Mouse (Mus musculus) left cerebral cortex, postnatal 14 days (tissue): Measurements from ENCODE around the gene Laptm5. TPM values are rescaled to one million over a fixed set of nuclear protein-coding genes. Genes with fewer than 3 reads are reported as not detected.
A peak's percentile ranks its signal among the peaks of the same experiment; 100 is the strongest.

Experiments
- DNase-seq, 2 experiments: peaks; one replicate each; pipeline ENCODE4 v3.0.0; 2021 to 2022; ENCODE audit warnings: low spot score in 2 of 2, mixed read lengths in 1 of 2
- intact Hi-C: fragments of 180-260 bp; cut with DNase I; formaldehyde crosslinking; loops from one replicate; pipeline ENCODE4 v1.15.1; 2025
- long read RNA-seq, 2 experiments: library from polyadenylated mRNA; stranded (forward); transcript quantifications; one replicate each; pipeline ENCODE4 v2.0.0; 2021
- total RNA-seq, 2 experiments: library from RNA; stranded (reverse); gene quantifications; 2 replicates each; pipeline ENCODE4 v1.2.3; 2021

The Laptm5 gene
- 10 to 100 TPM; 35.3 to 38.3 TPM for total RNA-seq
- long read RNA-seq, experiment 1, transcript Laptm5-207 (8 exons, 2,600 nt) = major isoform, 20 of 33 reads
- long read RNA-seq, experiment 1, partial matches to known transcripts = 11 of 33 reads
- long read RNA-seq, experiment 1, other reads (novel, unspliced or antisense) = 2 of 33 reads
- long read RNA-seq, experiment 2, transcript Laptm5-207 (8 exons, 2,600 nt) = major isoform, 15 of 30 reads
- long read RNA-seq, experiment 2, partial matches to known transcripts = 9 of 30 reads
- long read RNA-seq, experiment 2, other reads (novel, unspliced or antisense) = 6 of 30 reads

- DNase-seq = peak in 1 of 2 experiments; percentile 40
- intact Hi-C loops = no loop called here
These were observed at the start of gene Laptm5 for GRCm38 (mm10) chr4:130913077-130913476. Gene Laptm5 (plus strand): TSS chr4:130913125.

DNA sequence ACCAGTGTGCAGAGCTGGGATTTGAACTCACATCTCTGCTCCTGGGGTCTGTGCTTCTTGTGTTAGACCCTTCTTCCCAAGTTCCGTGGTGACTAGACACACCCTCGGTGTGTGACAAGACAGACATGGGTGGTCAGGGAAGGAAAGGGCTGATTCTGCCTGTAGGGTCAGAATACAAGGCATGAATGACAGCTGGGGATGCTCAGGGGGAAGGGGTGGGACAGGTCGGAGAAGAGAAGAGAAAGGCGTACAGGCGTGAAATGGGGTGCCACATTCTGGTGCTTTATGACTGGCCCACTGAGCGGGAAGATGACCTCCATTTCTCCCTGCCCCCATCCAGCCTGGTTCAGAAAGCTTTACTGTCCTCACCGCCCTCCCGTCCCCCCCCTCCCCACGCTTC, 47.5 kb upstream of the Laptm5 start:
- intact Hi-C loops = no loop called here
- no peak for DNase-seq

DNA sequence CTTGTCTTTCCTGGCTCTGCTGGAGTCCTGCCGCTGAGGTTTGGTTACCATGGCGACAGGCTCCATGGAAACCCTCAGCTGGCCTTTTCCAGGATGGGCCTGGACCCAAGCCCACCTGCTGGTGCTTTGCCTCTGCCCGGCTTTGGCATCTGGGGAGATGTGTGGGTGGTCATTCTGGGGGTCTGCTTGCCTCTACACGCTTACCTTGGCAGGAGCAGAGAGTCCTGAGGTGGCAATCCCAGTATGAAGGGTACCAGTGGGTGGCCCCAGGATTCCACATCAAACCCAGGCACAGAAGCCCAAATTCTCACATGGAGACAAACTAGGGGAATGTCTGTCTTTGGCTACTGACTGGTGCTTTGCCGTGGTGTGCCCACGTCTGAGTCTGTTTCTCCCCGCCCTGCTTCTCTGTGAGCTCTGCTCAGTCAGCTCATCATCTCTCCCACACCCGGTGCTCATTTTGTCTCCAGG, 47.0 kb upstream of the Laptm5 start:
- peak; percentile 89 to 96 for DNase-seq
- intact Hi-C loops = no loop called here

- DNase-seq = no peak
- intact Hi-C loops = no loop called here
These were observed 45.0 kb upstream of the Laptm5 start for GRCm38 (mm10) chr4:130867940-130868339.

- intact Hi-C loops = no loop called here
These were observed 44.1 kb upstream of the Laptm5 start for GRCm38 (mm10) chr4:130868803-130869202.

DNA sequence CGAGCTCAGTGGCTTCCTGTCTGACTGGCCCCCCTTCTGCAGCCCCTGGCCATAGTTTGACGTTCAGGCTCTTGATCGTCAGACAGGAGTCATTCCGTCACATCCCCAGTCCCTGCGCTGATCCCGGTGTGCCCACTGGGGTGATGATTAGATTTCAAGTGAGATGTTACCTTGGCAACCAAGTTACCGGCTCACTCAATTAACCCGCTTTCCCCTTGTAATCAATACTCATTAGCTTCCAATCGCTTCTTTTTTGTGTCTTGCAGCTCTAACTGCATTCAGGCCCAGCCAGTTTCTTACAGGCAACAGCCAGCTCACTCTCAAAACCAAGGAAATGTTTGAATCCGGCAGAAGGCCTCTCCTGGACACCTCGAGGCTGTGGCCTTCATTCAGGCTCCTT, 40.5 kb upstream of the Laptm5 start:
- intact Hi-C loops = no loop called here
- no peak for DNase-seq

More at GRCm38 (mm10) chr4:130868803-130869202, 44.1 kb upstream of the Laptm5 start:
- no peak for DNase-seq

- intact Hi-C loops = no loop called here
- no peak for DNase-seq
These were observed 39.5 kb upstream of the Laptm5 start for GRCm38 (mm10) chr4:130873440-130873839.

DNA sequence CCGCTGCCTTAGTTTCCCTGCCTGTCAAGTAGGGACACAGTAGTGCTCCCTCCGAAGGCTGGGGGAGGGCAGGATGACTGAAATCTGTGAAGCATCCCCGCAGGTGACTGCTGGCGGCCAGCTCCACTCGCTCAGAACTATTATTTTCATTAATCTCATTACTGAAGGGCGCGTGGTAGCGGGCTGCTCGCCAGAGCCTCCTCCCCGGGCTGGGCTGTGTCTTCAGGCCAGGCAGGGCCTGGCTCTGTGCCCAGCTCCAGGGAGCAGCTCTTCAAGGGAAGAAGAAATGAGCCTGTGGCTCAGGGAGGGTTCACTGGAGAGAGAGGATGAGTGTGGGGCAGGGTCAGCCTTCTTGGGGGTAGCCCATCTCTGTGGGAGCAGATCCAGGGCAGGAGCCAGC, 38.3 kb upstream of the Laptm5 start:
- intact Hi-C loops = no loop called here
- peak in 1 of 2 experiments; percentile 67 for DNase-seq

DNA sequence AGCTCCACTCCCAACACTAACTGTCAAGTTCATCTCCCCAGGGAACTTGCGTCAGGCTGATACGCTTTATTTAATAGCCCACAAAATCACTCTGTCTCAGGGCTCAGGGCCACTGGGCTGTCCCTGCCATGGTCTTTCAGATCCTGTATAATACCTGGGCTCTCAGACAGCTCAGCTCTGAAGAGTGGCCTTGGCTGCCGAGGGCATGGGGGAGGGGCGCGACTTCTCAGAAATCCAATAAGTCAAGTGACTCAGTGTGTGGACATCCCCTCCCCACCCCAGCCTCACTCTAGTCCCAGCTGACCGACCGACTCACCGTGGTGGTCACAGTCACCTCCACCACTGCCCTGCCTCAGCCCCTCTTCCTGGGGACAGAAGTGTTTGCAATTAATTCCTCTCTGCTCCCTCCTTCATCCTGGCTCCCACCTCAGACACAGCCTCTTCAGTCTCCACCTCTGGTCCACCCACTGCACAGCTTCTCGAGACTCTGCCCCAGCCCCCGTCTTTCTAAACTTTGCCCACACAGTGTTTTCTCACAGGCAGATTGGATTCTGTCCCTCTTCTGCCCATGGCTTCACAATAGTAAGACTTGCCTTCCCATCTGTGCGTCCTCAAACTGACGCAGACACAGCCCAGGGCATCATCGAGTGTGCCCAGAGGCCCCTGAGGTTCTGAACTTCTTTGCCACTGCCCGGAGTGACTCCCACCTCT, 36.8 kb upstream of the Laptm5 start:
- intact Hi-C loops = no loop called here
- DNase-seq = no peak

DNA sequence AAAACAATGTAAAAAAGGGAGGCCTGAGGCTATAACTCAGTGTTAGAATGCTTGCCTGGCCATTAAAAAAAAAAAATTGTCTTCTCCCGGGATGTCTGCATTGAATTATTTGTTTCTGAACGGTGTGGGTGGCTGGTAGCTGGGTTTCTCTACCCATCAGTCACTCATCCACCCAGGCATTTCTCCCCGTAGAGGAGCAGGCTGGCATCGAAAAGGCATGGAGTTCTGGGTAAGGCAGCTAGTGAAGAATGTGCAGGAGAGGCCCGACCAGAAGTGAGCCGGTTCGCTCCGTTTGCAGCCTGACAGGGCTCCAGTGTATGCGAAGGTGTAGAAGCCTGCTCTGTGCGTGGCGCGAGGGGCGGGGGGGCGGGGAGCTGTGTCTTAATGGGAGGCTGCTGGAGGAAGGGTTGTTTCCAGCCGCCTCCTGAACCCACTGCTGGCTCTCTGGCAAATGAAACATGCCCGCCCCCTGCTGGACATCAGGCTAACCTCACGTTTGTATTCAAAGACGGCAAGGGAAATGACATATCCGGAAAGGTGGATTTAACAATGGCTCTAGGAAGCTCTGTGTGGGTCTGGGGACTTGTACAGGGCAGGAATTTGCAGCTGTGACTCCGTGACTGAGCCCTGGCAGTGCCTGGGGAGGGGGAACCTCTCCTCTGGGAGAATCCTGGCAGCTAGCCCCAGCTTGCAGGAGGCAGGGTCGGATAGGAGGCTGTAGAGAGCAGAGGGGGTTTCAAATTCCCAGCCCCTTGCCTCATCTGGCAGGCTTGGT, 34.5 kb upstream of the Laptm5 start:
- DNase-seq = peak; percentile 94 to 95
- intact Hi-C loops = loop anchor here (1.0 kb wide), 1 partner anchor 88 kb away; no protein-coding TSS in a partner anchor

GRCm38 (mm10) chr4:130879048-130879384, 33.9 kb upstream of the Laptm5 start:
- intact Hi-C loops = no loop called here
- DNase-seq = no peak

- intact Hi-C loops = no loop called here
These were observed 31.6 kb upstream of the Laptm5 start for GRCm38 (mm10) chr4:130881336-130881735.

GRCm38 (mm10) chr4:130882762-130883161, 30.2 kb upstream of the Laptm5 start:
- no peak for DNase-seq
- intact Hi-C loops = no loop called here

More at GRCm38 (mm10) chr4:130881336-130881735, 31.6 kb upstream of the Laptm5 start:
- no peak for DNase-seq

- intact Hi-C loops = no loop called here
These were observed 28.9 kb upstream of the Laptm5 start for GRCm38 (mm10) chr4:130883820-130884533.

GRCm38 (mm10) chr4:130887148-130887745, 25.7 kb upstream of the Laptm5 start:
- DNase-seq = no peak

More at GRCm38 (mm10) chr4:130883820-130884533, 28.9 kb upstream of the Laptm5 start:
- DNase-seq = no peak

DNA sequence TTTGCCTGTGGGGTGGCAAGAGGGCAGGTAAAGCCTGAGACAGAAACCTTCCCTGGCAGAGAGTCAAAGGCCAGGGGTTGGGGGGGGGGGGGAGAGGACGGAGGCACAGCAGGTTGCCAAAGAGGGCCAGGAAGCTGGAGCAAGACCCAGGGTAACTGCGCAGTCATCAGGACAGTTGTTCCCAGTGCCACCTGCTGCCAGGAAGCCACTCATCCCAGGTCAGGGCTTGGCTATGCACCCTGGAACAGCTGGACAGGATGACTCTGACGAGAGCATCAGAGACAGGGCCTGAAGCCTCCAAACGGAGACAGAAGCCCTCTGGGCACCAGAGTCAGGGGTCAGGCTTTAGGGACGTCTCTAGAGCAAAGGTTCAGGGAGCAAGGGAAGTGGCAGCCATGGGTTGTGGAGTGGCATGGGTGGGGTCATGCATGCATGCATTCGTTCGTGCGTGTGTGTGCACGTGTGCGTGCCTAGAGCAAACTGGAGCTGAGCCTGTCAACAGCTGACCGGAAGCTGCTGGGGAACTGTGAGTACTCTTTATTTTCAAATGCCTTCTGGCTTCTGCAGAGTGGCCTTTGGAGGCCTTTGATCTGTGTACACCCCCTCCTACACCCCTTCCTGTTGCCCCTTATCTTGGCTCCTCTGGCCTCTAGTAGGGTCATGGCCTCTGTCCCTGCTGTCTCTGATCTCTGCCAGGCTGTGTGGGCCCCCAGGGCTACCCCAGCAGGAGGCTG, 23.0 kb upstream of the Laptm5 start:
- intact Hi-C loops = no loop called here
- no peak for DNase-seq

More at GRCm38 (mm10) chr4:130887148-130887745, 25.7 kb upstream of the Laptm5 start:
- intact Hi-C loops = no loop called here

GRCm38 (mm10) chr4:130890511-130890840, 22.4 kb upstream of the Laptm5 start:
- DNase-seq = no peak
- intact Hi-C loops = no loop called here

- peak; percentile 87 to 89 for DNase-seq
- intact Hi-C loops = loop anchor here (1.0 kb wide), 2 partner anchors 102 to 106 kb away; no protein-coding TSS in a partner anchor
These were observed 20.8 kb upstream of the Laptm5 start for GRCm38 (mm10) chr4:130892001-130892587.
